Mouse (Mus musculus) liver, embryonic 14.5 days (tissue): ENCODE data around the gene Kcnab2. TPM values are rescaled to one million over a fixed set of nuclear protein-coding genes. Genes with fewer than 3 reads are reported as not detected.

Source experiments
- ATAC-seq: fragments of 200-750 bp; cut with Nextera tagmentation; 2 replicates; pipeline ENCODE4 v1.8.0; 2017; ENCODE audit warnings: moderate number of reproducible peaks, mild to moderate bottlenecking, moderate library complexity; ENCODE audit not compliant: insufficient read depth
- DNase-seq, 3 experiments: peaks; one replicate each; pipeline ENCODE4 v3.0.0-alpha.2; 2012 to 2013; ENCODE audit warnings: low read depth in 3 of 3, low spot score in 3 of 3
- H3K27ac ChIP-seq: fragments of 300-500 bp; sonication (generic); 2 replicates; pipeline ENCODE4 v1.5.1; 2014; ENCODE audit warnings: moderate library complexity, mild to moderate bottlenecking, control low read depth, inconsistent platforms
- H3K27me3 ChIP-seq: fragments of 300-500 bp; sonication (generic); 2 replicates; pipeline ENCODE4 v1.6.1; 2014; ENCODE audit warnings: mild to moderate bottlenecking, low read length, moderate library complexity; ENCODE audit not compliant: control insufficient read depth, insufficient read depth
- H3K36me3 ChIP-seq: fragments of 300-500 bp; sonication (generic); replicated peaks from 2 replicates; pipeline ENCODE4 v1.6.1; 2014; ENCODE audit warnings: low read depth; ENCODE audit not compliant: control insufficient read depth, insufficient read depth
- H3K4me1 ChIP-seq, 2 experiments: fragments of 200-500 bp in 1 of 2; fragments of 300-500 bp in 1 of 2; sonication (generic) in 1 of 2; replicated peaks; 2 replicates each; pipeline ENCODE4 v1.6.1; 2012 to 2014; ENCODE audit warnings: antibody characterized with exemption in 1 of 2, inconsistent platforms in 1 of 2, low read length in 1 of 2; ENCODE audit not compliant: control insufficient read depth in 2 of 2, insufficient read depth in 2 of 2
- H3K4me2 ChIP-seq: fragments of 300-500 bp; sonication (generic); 2 replicates; pipeline ENCODE4 v1.6.1; 2014; ENCODE audit warnings: low read depth, mild to moderate bottlenecking, control low read depth, moderate library complexity
- H3K4me3 ChIP-seq, 2 experiments: fragments of 200-500 bp in 1 of 2; fragments of 300-500 bp in 1 of 2; sonication (generic) in 1 of 2; 2 replicates each; pipeline ENCODE4 v1.5.1; 2012 to 2014; ENCODE audit warnings: low read depth in 2 of 2, low read length in 2 of 2, mild to moderate bottlenecking in 2 of 2, control low read depth in 1 of 2, inconsistent platforms in 1 of 2, moderate library complexity in 1 of 2; ENCODE audit not compliant: insufficient read depth in 1 of 2
- H3K9ac ChIP-seq: fragments of 300-500 bp; sonication (generic); replicated peaks from 2 replicates; pipeline ENCODE4 v1.6.1; 2014; ENCODE audit warnings: mild to moderate bottlenecking, control low read depth, moderate library complexity
- H3K9me3 ChIP-seq: fragments of 300-500 bp; sonication (generic); 2 replicates; pipeline ENCODE4 v1.6.1; 2016; ENCODE audit warnings: low read length, mixed read lengths; ENCODE audit not compliant: control insufficient read depth
- CTCF ChIP-seq: IDR thresholded peaks from 2 replicates; pipeline ENCODE4 v1.5.1; 2016; ENCODE audit warnings: antibody characterized with exemption, low read depth, control low read depth
- EP300 ChIP-seq: IDR thresholded peaks from 2 replicates; pipeline ENCODE4 v1.6.1; 2016; ENCODE audit warnings: antibody characterized with exemption, low read depth
- WGBS: fragments of 180-500 bp; shearing (Covaris S2); extraction: QIAGEN DNeasy Blood & Tissue Kit; methylation state at CpG from one replicate; pipeline ENCODE4 v1.1.7; 2014; ENCODE audit not compliant: insufficient replicate concordance; 5-methylcytosine and 5-hydroxymethylcytosine counted together
- polyA plus RNA-seq, 2 experiments: library from polyadenylated mRNA; depleted of rRNA in 1 of 2; stranded (reverse) in 1 of 2; unstranded in 1 of 2; fragments of >200 nt; fragmentation: Nextera tagmentation in 1 of 2; extraction: Ambion mirVana in 1 of 2; gene quantifications; 2 replicates each; pipeline versions ENCODE4 v1.2.1 to v1.2.3; 2012 to 2014

Kcnab2 gene
- polyA plus RNA-seq, 2 experiments: 3.3 to 6.3 TPM

- no peak overlapping the region for H3K9ac ChIP-seq
- DNase-seq (no peak), ATAC-seq (no peak)
- H3K27me3 ChIP-seq: peaks cover 6% of the 10 kb centered on the region
- 2% methylated on average over 13 of the region's 13 CpGs for WGBS
- no peaks in the 10 kb centered on the region for H3K4me1 ChIP-seq
- no peak overlapping the region for H3K27ac ChIP-seq
- peak overlapping the region; percentile 3 to 44; a peak in 3 of 4 replicates for H3K4me3 ChIP-seq
- no peaks in the 10 kb centered on the region for H3K9me3 ChIP-seq
- no peaks in the 10 kb centered on the region for H3K36me3 ChIP-seq
- TF ChIP-seq EP300 (no peak), CTCF (no peak)
- H3K4me2 ChIP-seq: peak overlapping the region; percentile 45
These were observed 525 bp upstream of the Kcnab2 start for GRCm38 (mm10) chr4:152478224-152478567.

DNA sequence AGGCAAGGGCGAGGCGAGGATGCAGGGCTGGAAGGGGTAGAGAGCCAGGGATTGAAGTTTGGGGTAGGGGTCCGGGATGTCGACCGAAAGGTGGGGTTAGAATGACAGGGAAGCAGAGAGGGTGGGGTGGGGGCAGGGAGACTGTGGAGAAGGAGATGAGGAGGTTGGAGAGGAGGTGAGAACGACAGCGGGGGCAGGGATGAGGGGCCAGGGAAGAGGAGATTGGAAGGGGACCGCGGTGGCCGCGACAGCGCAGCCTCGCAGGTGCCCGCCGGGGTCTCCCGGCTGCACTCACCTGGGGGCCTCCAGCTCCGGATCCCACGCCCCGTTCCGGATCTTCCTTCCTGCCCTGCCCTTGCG lies 585 bp downstream of the Kcnab2 start:
- ATAC-seq (no peak), DNase-seq (no peak)
- Histone ChIP-seq H3K4me3 (peak overlapping the region; percentile 44 to 65), H3K4me2 (peak overlapping the region; percentile 45), H3K9ac (no peak overlapping the region), H3K4me1 (no peaks in the 10 kb centered on the region), H3K27ac (no peak overlapping the region), H3K9me3 (no peaks in the 10 kb centered on the region), H3K27me3 (peaks cover 6% of the 10 kb centered on the region), H3K36me3 (no peaks in the 10 kb centered on the region)
- 3% methylated on average over 21 of the region's 21 CpGs for WGBS
- TF ChIP-seq CTCF (no peak), EP300 (no peak)

DNA sequence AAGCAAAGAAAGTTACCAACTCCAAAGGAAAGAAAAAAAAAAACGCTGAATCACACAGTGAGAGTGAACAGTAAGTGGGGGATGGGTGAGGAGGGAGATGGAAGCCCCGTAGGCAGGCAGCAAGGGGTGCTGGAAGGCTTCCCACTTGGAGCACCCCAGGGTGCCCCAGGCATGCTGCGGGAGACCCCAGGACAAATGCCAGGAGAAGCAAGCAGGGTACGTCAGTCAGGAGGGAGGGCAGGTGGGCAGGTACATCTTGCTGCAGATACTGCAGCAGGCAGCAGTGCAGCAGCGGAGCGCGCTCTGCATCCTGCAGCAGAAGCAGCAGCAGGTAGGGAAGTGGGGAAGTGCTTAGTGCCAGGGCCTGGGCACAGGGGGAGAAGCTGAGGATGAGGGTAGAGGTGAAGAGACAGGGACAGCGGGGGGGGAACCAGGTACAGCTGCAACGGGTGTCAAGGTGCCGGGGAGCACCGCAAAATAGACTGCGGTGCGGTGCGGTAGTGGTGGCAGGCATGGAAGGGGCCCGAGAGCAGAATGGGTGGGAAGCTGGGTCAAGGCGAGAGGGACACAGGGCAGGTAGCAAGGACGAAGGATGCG lies 1.1 kb downstream of the Kcnab2 start, which contains the start of gene Nphp4:
Gene Nphp4, plus strand, starts transcription at position 280 of the 597 bp plus-strand sequence.
- peak within 1 kb of the TSS; percentile 45 for H3K4me2 ChIP-seq
- H3K9me3 ChIP-seq: no peaks in the 10 kb centered on the region
- H3K27ac ChIP-seq: no peak within 1 kb of the TSS
- TF ChIP-seq CTCF (no peak), EP300 (no peak)
- peak within 1 kb of the TSS; percentile 44 to 65 for H3K4me3 ChIP-seq
- H3K27me3 ChIP-seq: peaks cover 6% of the 10 kb centered on the region
- 5% methylated on average over 18 of the region's 18 CpGs for WGBS
- H3K9ac ChIP-seq: no peak within 1 kb of the TSS
- no peaks in the 10 kb centered on the region for H3K4me1 ChIP-seq
- DNase-seq: no peak
- no peaks in the 10 kb centered on the region for H3K36me3 ChIP-seq
- ATAC-seq: no peak

DNA sequence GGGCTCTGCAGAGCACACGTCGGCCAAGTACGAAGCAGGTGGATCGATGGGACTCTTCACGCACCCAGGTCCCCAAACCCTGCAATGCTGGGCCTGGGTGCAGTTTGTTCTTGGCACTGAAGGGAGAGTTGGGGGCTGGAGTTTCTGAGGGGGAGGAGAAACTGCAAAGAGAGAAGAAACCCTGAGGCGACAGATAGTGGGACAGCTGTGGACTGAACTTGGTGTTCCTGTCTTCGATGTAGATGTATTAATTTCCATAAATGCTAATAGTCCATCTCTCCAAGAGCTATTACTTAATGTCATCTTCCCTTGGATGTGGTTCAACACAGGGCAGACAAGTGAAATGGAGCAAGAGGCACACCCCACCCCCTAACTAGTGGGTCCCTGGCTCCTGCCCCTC lies 1.7 kb downstream of the Kcnab2 start:
- H3K9ac ChIP-seq: no peak overlapping the region
- TF ChIP-seq EP300 (no peak), CTCF (no peak)
- no peaks in the 10 kb centered on the region for H3K9me3 ChIP-seq
- peaks cover 6% of the 10 kb centered on the region for H3K27me3 ChIP-seq
- no peaks in the 10 kb centered on the region for H3K36me3 ChIP-seq
- H3K4me3 ChIP-seq: no peak overlapping the region
- ATAC-seq (no peak), DNase-seq (no peak)
- H3K27ac ChIP-seq: no peak overlapping the region
- H3K4me2 ChIP-seq: no peak overlapping the region
- WGBS: 75% methylated on average over 7 of the region's 7 CpGs
- no peaks in the 10 kb centered on the region for H3K4me1 ChIP-seq

- Histone ChIP-seq H3K27me3 (no peaks in the 10 kb centered on the region), H3K27ac (no peak overlapping the region), H3K9ac (no peak overlapping the region), H3K4me3 (no peak overlapping the region), H3K36me3 (no peaks in the 10 kb centered on the region), H3K4me1 (no peaks in the 10 kb centered on the region), H3K9me3 (no peaks in the 10 kb centered on the region), H3K4me2 (no peak overlapping the region)
- DNase-seq: no peak
- WGBS: 53% methylated on average over 6 of the region's 6 CpGs
- ATAC-seq: no peak
- TF ChIP-seq EP300: no peak
- TF ChIP-seq CTCF: no peak
These were observed 9.7 kb downstream of the Kcnab2 start for GRCm38 (mm10) chr4:152467951-152468350.
